Mouse (Mus musculus): Measurements from ENCODE around the gene Arrdc5. TPM values are rescaled to one million over a fixed set of nuclear protein-coding genes. Genes with fewer than 3 reads are reported as not detected.
A peak's percentile ranks its signal among the peaks of the same experiment; 100 is the strongest.

The Arrdc5 gene
- total and polyA plus RNA-seq, 3 experiments = not detected

- Histone ChIP-seq H3K4me1 (ENCODE audit: control insufficient read depth in 1 of 2, insufficient read depth in 2 of 2, low read length in 2 of 2) (peaks cover 0 to 28% of the 10 kb centered on the region in 2 experiments; a peak in 2 of 4 replicates), H3K4me3 (ENCODE audit: control insufficient read depth in 1 of 2, insufficient read depth in 1 of 2, low read depth in 2 of 2, low read length in 2 of 2) (no peak overlapping the region), H3K27ac (ENCODE audit: control insufficient read depth, low read depth, low read length) (no peak overlapping the region), H3K9ac (ENCODE audit: control insufficient read depth, low read depth, low read length, poor library complexity, severe bottlenecking) (peak overlapping the region; percentile 72; the same call in 1 of the 2 replicates), H3K9me3 (replicated peaks; ENCODE audit: insufficient read depth, low read length) (no peaks in the 10 kb centered on the region), H3K79me2 (ENCODE audit: control insufficient read depth, insufficient read depth, low read length, poor library complexity) (peaks cover 29% of the 10 kb centered on the region), H3K27me3 (ENCODE audit: control insufficient read depth in 1 of 2, insufficient read depth in 2 of 2, low read length in 2 of 2) (no peaks in the 10 kb centered on the region), H3K36me3 (ENCODE audit: control insufficient read depth in 1 of 2, insufficient read depth in 2 of 2, low read length in 2 of 2) (peaks cover 0 to 20% of the 10 kb centered on the region in 2 experiments; a peak in 2 of 4 replicates)
- no peak for TF ChIP-seq E2F4 (IDR thresholded peaks at IDR 0.05; ENCODE audit: borderline replicate concordance, low read depth, low read length)
- TF ChIP-seq MXI1 (IDR thresholded peaks at IDR 0.05; ENCODE audit: low read depth, low read length) = no peak
- TF ChIP-seq MYC (IDR thresholded peaks at IDR 0.05; ENCODE audit: low read depth, low read length) = no peak
- TF ChIP-seq ETS1 (IDR thresholded peaks at IDR 0.05; ENCODE audit: low read depth, low read length) = no peak
- no peak for TF ChIP-seq MAZ (IDR thresholded peaks at IDR 0.05; ENCODE audit: low read depth, low read length)
- TF ChIP-seq MAX (IDR thresholded peaks at IDR 0.05; ENCODE audit: low read length) = no peak
- no peak for TF ChIP-seq POLR2AphosphoS2 (IDR thresholded peaks at IDR 0.05; ENCODE audit: low read length)
- no peak for TF ChIP-seq CHD2 (IDR thresholded peaks at IDR 0.05; ENCODE audit: low read length)
- no peak for TF ChIP-seq ZMIZ1 (IDR thresholded peaks at IDR 0.05; ENCODE audit: low read depth, low read length)
- TF ChIP-seq RAD21 (IDR thresholded peaks at IDR 0.05; ENCODE audit: low read depth, low read length) = no peak
- no peak for TF ChIP-seq BHLHE40 (IDR thresholded peaks at IDR 0.05; ENCODE audit: borderline replicate concordance, low read depth, low read length)
- no peak for TF ChIP-seq HCFC1 (IDR thresholded peaks at IDR 0.05; ENCODE audit: low read depth, low read length)
- no peak for TF ChIP-seq UBTF (IDR thresholded peaks at IDR 0.05; ENCODE audit: borderline replicate concordance, insufficient read depth, low read depth, low read length)
- TF ChIP-seq USF2 (IDR thresholded peaks at IDR 0.05; ENCODE audit: borderline replicate concordance in 1 of 2, insufficient read depth in 1 of 2, low read depth in 1 of 2, low read length in 2 of 2) = no peak
- no peak for TF ChIP-seq ZC3H11A (IDR thresholded peaks at IDR 0.05; ENCODE audit: low read depth, low read length)
- DNase-seq (ENCODE audit: low read depth, low spot score) = no peak
Observed at GRCm38 (mm10) chr17:56254695-56255094, 45.4 kb downstream of the Arrdc5 start.

GRCm38 (mm10) chr17:56251136-56251829 lies 48.8 kb downstream of the Arrdc5 start:
- H3K9me3 ChIP-seq (replicated peaks; ENCODE audit: insufficient read depth, low read length) = no peaks in the 10 kb centered on the region
- peaks cover 3 to 13% of the 10 kb centered on the region in 2 experiments; a peak in 2 of 4 replicates for H3K27me3 ChIP-seq (ENCODE audit: control insufficient read depth in 1 of 2, insufficient read depth in 2 of 2, low read length in 2 of 2)
- DNase-seq (ENCODE audit: low read depth, low spot score) = peak; percentile 76
- H3K36me3 ChIP-seq (ENCODE audit: control insufficient read depth in 1 of 2, insufficient read depth in 2 of 2, low read length in 2 of 2) = peaks cover 0 to 3% of the 10 kb centered on the region in 2 experiments; a peak in 1 of 4 replicates
- H3K27ac ChIP-seq (ENCODE audit: control insufficient read depth, low read depth, low read length) = no peak overlapping the region
- H3K9ac ChIP-seq (ENCODE audit: control insufficient read depth, low read depth, low read length, poor library complexity, severe bottlenecking) = no peak overlapping the region
- no peak overlapping the region for H3K4me3 ChIP-seq (ENCODE audit: control insufficient read depth in 1 of 2, insufficient read depth in 1 of 2, low read depth in 2 of 2, low read length in 2 of 2)
- H3K4me1 ChIP-seq (ENCODE audit: control insufficient read depth in 1 of 2, insufficient read depth in 2 of 2, low read length in 2 of 2) = peaks cover 0 to 11% of the 10 kb centered on the region in 2 experiments; a peak in 1 of 4 replicates
- no peaks in the 10 kb centered on the region; the same call in 1 of the 2 replicates for H3K79me2 ChIP-seq (ENCODE audit: control insufficient read depth, insufficient read depth, low read length, poor library complexity)
- TF ChIP-seq ZMIZ1 (IDR thresholded peaks at IDR 0.05; ENCODE audit: low read depth, low read length) = no peak
- no peak for TF ChIP-seq NELFE (IDR thresholded peaks at IDR 0.05; ENCODE audit: low read depth, low read length)
- TF ChIP-seq POLR2A (IDR thresholded peaks at IDR 0.05; ENCODE audit: control insufficient read depth in 1 of 2, insufficient read depth in 1 of 2, low read depth in 1 of 2, low read length in 2 of 2, poor library complexity in 1 of 2) = no peak
- TF ChIP-seq USF1 (IDR thresholded peaks at IDR 0.05; ENCODE audit: low read depth, low read length) = no peak
- no peak for TF ChIP-seq MEF2A (IDR thresholded peaks at IDR 0.05; ENCODE audit: extremely low read depth, insufficient replicate concordance, low read depth, low read length, poor library complexity, severe bottlenecking)
- no peak for TF ChIP-seq MAFK (IDR thresholded peaks at IDR 0.05; ENCODE audit: borderline replicate concordance, low read depth, low read length)
- TF ChIP-seq TBP (IDR thresholded peaks at IDR 0.05; ENCODE audit: low read depth, low read length) = no peak
- TF ChIP-seq RAD21 (IDR thresholded peaks at IDR 0.05; ENCODE audit: low read depth, low read length) = peak; percentile 54
- TF ChIP-seq MAX (IDR thresholded peaks at IDR 0.05; ENCODE audit: low read length) = no peak
- TF ChIP-seq BHLHE40 (IDR thresholded peaks at IDR 0.05; ENCODE audit: borderline replicate concordance, low read depth, low read length) = no peak
- no peak for TF ChIP-seq USF2 (IDR thresholded peaks at IDR 0.05; ENCODE audit: borderline replicate concordance in 1 of 2, insufficient read depth in 1 of 2, low read depth in 1 of 2, low read length in 2 of 2)
- TF ChIP-seq MYC (IDR thresholded peaks at IDR 0.05; ENCODE audit: low read depth, low read length) = no peak
- TF ChIP-seq GATA1 (IDR thresholded peaks at IDR 0.05; ENCODE audit: low read depth, low read length) = no peak
- TF ChIP-seq MYB (IDR thresholded peaks at IDR 0.05; ENCODE audit: low read depth, low read length) = no peak
- no peak for TF ChIP-seq HCFC1 (IDR thresholded peaks at IDR 0.05; ENCODE audit: low read depth, low read length)
- 0 out of 2 replicates have a peak, but pooled peaks have one; percentile 36 for TF ChIP-seq ZNF384 (IDR thresholded peaks at IDR 0.05; ENCODE audit: low read depth, low read length)
- no peak for TF ChIP-seq RCOR1 (IDR thresholded peaks at IDR 0.05; ENCODE audit: low read depth, low read length)
- no peak for TF ChIP-seq POLR2AphosphoS2 (IDR thresholded peaks at IDR 0.05; ENCODE audit: low read length)
- TF ChIP-seq SMC3 (IDR thresholded peaks at IDR 0.05; ENCODE audit: low read depth, low read length) = peak; percentile 89
- no peak for TF ChIP-seq ETS1 (IDR thresholded peaks at IDR 0.05; ENCODE audit: low read depth, low read length)
- no peak for TF ChIP-seq E2F4 (IDR thresholded peaks at IDR 0.05; ENCODE audit: borderline replicate concordance, low read depth, low read length)
- TF ChIP-seq NRF1 (IDR thresholded peaks at IDR 0.05; ENCODE audit: insufficient read depth, low read depth, low read length, poor library complexity, severe bottlenecking) = no peak

Measured in MEL (cell line).